Mouse (Mus musculus): ENCODE measurements around the gene Cnmd.

Gene Cnmd

GRCm38 (mm10) chr14:79662001-79662400 lies at the start of gene Cnmd:
Cnmd (minus strand) TSS chr14:79662170.
- DNase-seq (ENCODE audit: low read depth, low spot score) = no peak

- DNase-seq (ENCODE audit: low read depth, low spot score) = no peak
Measured at GRCm38 (mm10) chr14:79711301-79711700, 49.3 kb upstream of the Cnmd start.

- no peak for DNase-seq (ENCODE audit: low read depth, low spot score)
Measured at GRCm38 (mm10) chr14:79703523-79704172, 41.7 kb upstream of the Cnmd start.

GRCm38 (mm10) chr14:79701606-79702005 lies 39.6 kb upstream of the Cnmd start:
- no peak for DNase-seq (ENCODE audit: low read depth, low spot score)

DNA sequence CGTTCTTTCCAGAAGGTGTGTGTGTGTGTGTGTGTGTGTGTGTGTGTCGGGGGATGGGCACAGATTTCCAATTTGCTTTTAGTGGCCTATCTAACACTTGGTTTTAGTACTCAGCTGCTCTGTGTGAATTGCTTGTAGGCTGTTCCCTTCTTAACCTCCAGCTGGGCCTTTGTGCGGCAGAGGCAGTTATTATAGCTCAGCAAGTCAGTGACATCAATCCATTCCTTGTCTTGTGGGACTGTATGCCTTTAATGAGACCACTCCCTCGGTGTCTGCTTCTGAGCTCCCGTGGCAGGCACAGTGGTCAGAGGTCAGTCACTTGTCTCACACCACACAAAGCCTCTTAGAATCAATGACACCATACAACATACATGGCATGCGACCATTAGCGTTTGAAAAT lies 39.1 kb upstream of the Cnmd start:
- no peak for DNase-seq (ENCODE audit: low read depth, low spot score)

- no peak for DNase-seq (ENCODE audit: low read depth, low spot score)
Measured at GRCm38 (mm10) chr14:79699381-79699780, 37.4 kb upstream of the Cnmd start.

GRCm38 (mm10) chr14:79690068-79690844 lies 28.3 kb upstream of the Cnmd start:
- no peak for DNase-seq (ENCODE audit: low read depth, low spot score)

DNA sequence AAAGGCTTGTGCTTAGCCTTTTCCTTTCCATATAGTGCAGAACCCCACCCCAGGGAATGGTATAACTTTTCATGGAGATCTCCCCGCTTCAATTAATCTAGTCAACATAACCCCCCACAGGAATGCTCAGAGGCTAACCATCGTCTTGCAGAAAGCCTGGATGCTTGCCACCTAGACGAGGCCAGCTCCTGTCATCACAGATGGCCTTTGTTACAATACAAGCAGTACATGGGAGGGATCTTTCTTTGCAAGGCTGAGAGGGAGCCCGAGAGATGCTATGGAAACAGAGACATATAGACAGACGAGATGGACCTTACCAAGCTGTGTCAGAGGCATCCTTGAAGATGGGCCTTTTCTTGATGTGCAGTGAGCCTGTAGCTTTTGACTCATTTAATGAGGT lies 18.7 kb upstream of the Cnmd start:
- no peak for DNase-seq (ENCODE audit: low read depth, low spot score)

- DNase-seq (ENCODE audit: low read depth, low spot score) = no peak
Measured at GRCm38 (mm10) chr14:79677891-79678687, 16.1 kb upstream of the Cnmd start.

DNA sequence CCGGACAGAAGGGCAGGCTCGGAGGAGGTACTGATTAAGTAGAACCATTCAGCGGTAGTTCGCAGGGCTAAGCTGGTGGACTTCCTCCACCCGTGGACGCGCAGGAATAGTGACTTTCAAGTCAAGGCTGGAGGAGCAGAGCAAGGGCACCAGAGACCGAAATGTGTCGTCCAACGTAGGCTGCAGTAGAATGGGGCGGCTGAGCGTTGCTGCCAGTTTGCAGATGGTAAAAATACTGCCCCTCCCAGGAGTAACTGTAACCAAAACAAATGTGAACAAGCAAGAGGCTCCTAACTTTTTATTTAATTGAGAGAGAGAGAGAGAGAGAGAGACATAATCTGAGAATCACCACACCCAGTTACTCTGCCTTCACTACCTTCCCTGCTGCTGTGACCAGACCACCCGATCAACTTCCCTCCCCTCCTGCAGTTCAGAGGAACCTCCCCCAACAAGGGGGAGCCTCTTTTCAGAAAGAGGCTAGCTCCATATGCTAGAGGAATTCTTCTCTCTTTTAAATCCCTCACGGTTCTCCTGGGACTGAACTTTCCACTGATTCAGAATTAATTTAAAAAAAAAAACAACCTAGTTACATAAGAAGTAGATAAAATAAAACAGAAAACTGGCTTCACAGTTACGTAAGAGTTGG lies 15.3 kb upstream of the Cnmd start:
- no peak for DNase-seq (ENCODE audit: low read depth, low spot score)

DNA sequence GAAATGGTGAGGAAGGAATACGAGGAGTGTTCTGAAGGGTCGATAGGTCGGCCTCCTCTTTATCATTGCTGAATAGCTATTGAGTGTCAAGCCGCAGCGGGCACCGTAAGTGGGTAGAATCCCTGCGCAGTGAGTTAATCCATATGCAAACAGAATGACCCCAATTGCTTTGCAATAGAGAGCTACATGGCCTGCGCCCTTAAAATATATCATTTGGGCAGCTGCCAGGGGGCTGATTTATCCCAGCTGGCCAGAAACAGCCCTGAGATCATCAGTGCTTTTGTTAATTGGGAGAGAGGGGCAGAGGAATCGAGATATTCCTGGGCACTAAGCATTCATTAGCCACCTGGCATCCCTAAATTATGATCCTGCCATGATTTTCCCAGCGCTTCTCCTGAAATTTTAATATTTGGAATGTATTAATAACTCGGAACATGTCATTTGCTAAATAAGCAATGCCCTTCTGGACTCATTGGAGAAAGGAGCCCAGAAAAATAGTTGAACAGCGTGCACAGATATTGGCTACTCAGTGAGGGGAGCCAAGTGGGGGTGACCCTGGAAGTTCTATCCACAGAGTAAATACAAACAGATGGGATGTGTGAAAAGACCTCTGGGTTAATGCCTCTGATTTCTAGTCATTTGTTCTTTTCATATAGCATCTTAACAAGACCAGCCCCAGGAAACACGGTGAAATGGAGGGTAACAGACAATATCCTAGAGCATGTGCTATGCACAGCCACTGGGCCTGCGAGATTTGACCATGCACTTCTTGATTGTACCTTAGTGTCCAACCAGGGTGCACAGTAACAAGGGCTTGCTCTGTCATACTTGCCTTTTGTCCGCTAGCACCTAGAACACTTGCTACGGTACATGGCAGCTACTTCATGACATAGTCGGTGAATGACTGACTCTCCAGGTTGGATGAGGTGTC lies 11.4 kb upstream of the Cnmd start:
- no peak for DNase-seq (ENCODE audit: low read depth, low spot score)

GRCm38 (mm10) chr14:79672567-79672966 lies 10.6 kb upstream of the Cnmd start:
- DNase-seq (ENCODE audit: low read depth, low spot score) = no peak

DNA sequence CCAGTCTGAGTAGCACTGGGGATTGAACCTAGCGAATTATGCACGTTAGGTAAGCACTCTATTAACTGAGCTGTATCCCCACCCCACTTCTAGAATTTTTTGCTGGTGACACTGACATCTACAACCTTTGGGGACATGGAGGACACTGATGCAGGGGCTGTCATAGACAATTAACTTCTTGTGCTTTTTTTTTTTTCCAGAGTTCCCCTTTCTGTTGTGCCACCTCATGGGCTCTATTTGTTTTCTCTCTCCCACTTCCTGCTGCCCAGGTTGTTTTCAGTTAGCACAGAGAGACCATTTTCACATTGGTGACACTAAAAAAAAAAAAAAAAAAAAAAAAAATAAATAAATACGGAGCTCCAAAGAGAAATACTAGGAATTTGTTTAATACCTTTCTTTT lies 9.0 kb upstream of the Cnmd start:
- DNase-seq (ENCODE audit: low read depth, low spot score) = no peak

DNA sequence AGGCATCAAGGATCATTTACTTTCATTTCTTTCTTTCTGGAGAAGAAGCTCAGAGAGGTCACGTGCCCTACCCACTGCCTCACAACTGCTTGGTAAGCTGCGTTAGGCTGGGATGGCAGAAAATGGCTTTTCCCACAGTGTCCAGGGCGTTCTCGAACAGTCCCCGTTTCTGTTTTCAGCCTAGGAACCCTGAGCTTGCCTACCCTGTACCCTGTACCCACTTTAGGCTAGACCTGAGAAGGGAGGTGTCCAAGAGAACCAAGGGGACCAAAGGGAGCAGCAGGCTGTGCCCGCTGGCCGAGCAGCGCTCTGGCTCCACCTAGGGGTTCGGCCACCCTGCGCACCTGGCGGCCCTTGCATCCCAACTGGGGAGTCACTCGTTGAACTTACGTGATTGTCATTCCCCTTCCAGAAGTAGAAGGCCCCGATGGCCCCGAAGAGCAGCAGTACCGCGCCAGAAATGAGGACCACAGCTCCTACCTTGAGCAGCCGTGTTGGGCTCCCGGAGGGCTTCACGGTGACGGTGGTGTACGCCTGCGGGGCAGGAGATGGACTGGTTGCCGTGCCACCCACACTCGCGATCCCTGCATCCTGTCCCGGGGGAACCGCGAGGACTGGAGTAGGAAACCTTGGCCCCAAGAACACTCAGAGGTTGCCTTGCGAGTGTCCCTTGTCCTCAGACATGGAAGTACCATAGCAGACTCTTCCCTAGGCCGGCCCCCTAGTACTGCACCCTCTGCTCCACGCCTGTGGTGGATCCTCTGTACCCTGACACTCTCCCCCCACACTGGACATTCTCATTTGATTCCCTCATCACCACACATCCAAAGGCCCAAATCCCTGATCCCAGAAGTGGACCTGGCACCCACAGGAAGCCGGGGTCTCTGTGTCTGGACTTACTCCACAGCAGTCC lies 709 bp downstream of the Cnmd start:
- no peak for DNase-seq (ENCODE audit: low read depth, low spot score)

DNA sequence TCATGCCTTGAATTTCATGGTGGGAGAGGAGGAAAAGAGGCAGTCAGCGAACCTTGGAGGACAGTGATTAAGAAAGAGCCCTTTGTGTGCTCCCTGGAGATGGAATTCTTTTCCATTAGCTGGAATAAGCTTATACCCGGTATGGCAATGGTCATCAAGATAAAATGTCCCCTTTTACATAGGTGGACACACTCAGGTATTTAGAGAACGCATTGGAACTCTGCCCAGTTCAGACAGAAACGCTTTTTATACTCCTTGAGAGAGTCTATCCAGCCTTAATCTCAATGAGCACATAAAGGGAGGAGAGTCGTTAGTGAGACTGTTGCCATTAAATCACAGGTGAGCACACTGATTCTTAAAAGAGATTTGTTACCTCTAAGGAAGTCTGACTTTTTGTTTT lies 1.5 kb downstream of the Cnmd start:
- no peak for DNase-seq (ENCODE audit: low read depth, low spot score)

- no peak for DNase-seq (ENCODE audit: low read depth, low spot score)
Measured at GRCm38 (mm10) chr14:79658748-79659508, 3.0 kb downstream of the Cnmd start.

DNA sequence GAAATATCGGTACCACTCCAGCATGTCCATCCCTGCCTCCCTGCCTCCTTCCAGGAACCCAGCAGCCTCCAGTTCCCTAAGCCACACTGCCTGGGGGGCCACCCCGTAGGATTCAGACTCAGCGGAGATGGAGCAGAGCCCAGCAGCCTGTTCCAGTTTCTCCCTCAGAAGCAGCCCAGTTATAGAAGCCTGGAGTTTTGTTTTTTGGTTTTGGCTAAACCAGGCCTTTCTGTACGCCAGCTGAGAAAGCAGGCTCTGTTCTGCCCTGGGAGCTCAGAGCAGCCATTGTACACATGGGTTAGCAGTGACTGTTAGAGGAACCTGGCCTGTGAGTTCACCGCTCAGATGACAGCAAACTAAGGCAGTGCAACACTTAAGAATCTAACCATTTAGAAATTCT lies 3.7 kb downstream of the Cnmd start:
- no peak for DNase-seq (ENCODE audit: low read depth, low spot score)

DNA sequence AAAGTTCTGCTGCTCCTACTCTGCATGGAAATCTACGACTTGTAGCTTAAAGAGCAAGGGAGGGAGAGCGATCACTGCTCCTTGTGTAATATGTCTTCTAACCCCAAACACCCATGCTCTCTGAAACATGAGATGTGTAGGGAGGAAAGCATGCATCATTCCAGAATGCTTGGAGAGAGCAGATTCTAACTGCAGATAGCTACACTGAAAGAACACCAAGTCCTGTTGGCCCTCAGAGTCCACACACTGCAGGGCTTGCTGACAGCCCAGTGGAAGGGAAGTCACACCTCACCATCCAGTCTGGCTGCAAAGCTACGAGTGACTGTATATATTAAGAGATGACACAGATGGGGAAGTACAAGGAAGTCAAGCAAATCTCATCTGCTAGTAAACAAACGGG lies 9.3 kb downstream of the Cnmd start:
- DNase-seq (ENCODE audit: low read depth, low spot score) = no peak

DNA sequence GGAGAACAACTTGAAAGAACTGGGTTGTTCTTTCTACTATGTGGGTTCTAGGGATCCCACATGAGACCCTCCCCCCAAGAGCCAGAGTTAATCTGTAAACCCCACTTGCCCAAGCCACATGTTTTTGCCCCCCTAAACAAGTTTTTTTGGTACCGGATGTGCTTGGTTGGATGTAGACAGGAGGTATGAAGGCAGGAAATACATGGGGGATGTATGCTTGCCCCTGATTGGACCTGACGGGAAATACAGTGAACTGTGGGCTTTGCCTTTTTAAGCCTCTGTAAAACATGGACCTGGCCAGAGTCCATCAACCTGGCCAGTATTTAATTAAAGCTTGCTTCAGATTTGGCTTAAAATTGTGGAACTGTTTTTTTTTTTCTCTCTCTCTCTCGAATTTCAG lies 12.3 kb downstream of the Cnmd start:
- no peak for DNase-seq (ENCODE audit: low read depth, low spot score)
